28 mouse cellular contexts compared by ENCODE assay signal in the genomic region with DNA sequence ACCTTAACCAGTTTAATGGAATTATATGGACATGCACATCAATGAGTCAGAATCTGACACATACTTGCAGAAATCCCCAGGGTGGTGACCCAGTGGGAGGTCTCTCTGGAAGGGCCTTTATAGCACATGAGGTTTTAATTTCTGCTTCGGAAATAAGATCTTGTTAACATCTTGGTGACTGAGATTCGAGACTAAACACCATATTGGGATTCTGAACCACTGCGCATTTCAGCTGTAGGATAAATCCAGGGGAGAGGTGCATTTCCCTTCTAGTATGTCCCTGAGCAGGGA. TPM values are rescaled to one million over a fixed set of nuclear protein-coding genes. Genes with fewer than 3 reads are reported as not detected.
DNase-seq lines count a peak whose midpoint lies in the region; ATAC-seq lines count a peak whose summit lies in the region.
"Had no signal": no experiment of that assay in that cellular context is flagged by ENCODE, and none has a peak within 500 bp of the region (broad histone marks: within the 10 kb centered on the region; RNA-seq: fewer than 3 reads in every experiment).

No protein-coding gene starts in this region.

- no peaks in the 10 kb centered on the region for H3K36me3 ChIP-seq in embryonic facial prominence, embryonic 10.5 days (replicated peaks)
- no peaks in the 10 kb centered on the region for H3K36me3 ChIP-seq in limb, embryonic 11.5 days (ENCODE audit: control insufficient read depth, insufficient read depth, low read length)
- H3K36me3 ChIP-seq in forebrain, embryonic 12.5 days (replicated peaks), result no peaks in the 10 kb centered on the region
- H3K36me3 ChIP-seq: forebrain, embryonic 10.5 days; intestine, embryonic 15.5 days; kidney, embryonic 15.5 days; neural tube, embryonic 13.5 days had no signal

- H3K9ac ChIP-seq in limb, embryonic 11.5 days (ENCODE audit: low read length), result no peak overlapping the region
- H3K9ac ChIP-seq in forebrain, embryonic 12.5 days, result no peak overlapping the region
- H3K9ac ChIP-seq: embryonic facial prominence, embryonic 13.5 days; hindbrain, embryonic 13.5 days; intestine, embryonic 15.5 days; kidney, embryonic 15.5 days; limb, embryonic 15.5 days; neural tube, embryonic 13.5 days had no signal

- no peaks in the 10 kb centered on the region for H3K27me3 ChIP-seq in embryonic facial prominence, embryonic 10.5 days (replicated peaks; ENCODE audit: low read depth, poor library complexity, severe bottlenecking)
- no peaks in the 10 kb centered on the region for H3K27me3 ChIP-seq in limb, embryonic 11.5 days (ENCODE audit: control insufficient read depth, insufficient read depth, low read length)
- no peaks in the 10 kb centered on the region for H3K27me3 ChIP-seq in forebrain, embryonic 12.5 days
- H3K27me3 ChIP-seq: embryonic facial prominence, embryonic 13.5 days; hindbrain, embryonic 13.5 days; intestine, embryonic 15.5 days; kidney, embryonic 15.5 days; limb, embryonic 15.5 days; megakaryocyte, embryonic 14.5 days; neural tube, embryonic 13.5 days; Patski had no signal

- H3K27ac ChIP-seq in embryonic facial prominence, embryonic 10.5 days (replicated peaks), result no peak overlapping the region
- no peak overlapping the region for H3K27ac ChIP-seq in limb, embryonic 11.5 days (replicated peaks; ENCODE audit: low read depth, low read length)
- H3K27ac ChIP-seq in forebrain, embryonic 12.5 days, result no peak overlapping the region
- H3K27ac ChIP-seq: embryonic facial prominence, embryonic 13.5 days; forebrain, embryonic 10.5 days; hindbrain, embryonic 13.5 days; intestine, embryonic 15.5 days; kidney, embryonic 15.5 days; layer of hippocampus, adult 2 months; left cerebral cortex, adult 2 months; limb, embryonic 15.5 days; neural tube, embryonic 13.5 days; stomach, postnatal 0 days had no signal

- 47% methylated on average over 3 of the region's 3 CpGs for WGBS in embryonic facial prominence, embryonic 10.5 days
- WGBS in limb, embryonic 11.5 days, result 16% methylated on average over 3 of the region's 3 CpGs
- WGBS in forebrain, embryonic 12.5 days, result 79% methylated on average over 3 of the region's 3 CpGs

- no peak for ATAC-seq in limb, embryonic 11.5 days (ENCODE audit: insufficient number of reproducible peaks, low FRiP score, low TSS enrichment, low read depth)
- no peak for ATAC-seq in forebrain, embryonic 12.5 days (ENCODE audit: low FRiP score)
- ATAC-seq: activated CD4-positive, CD25-positive, alpha-beta regulatory T cell, adult 4 months; intestine, embryonic 15.5 days; Patski had no signal

- peaks cover 16% of the 10 kb centered on the region for H3K4me1 ChIP-seq in embryonic facial prominence, embryonic 10.5 days
- H3K4me1 ChIP-seq in limb, embryonic 11.5 days (ENCODE audit: control insufficient read depth, insufficient read depth, low read length), result peaks cover 3% of the 10 kb centered on the region; the same call in 1 of the 2 replicates
- no peaks in the 10 kb centered on the region for H3K4me1 ChIP-seq in forebrain, embryonic 12.5 days
- H3K4me1 ChIP-seq: forebrain, embryonic 10.5 days; hindbrain, embryonic 13.5 days; intestine, embryonic 15.5 days; limb, embryonic 15.5 days; neural tube, embryonic 13.5 days had no signal

- peak; percentile 27 for DNase-seq in embryo, embryonic 11 days
- DNase-seq in embryo, embryonic 10 days (ENCODE audit: low spot score), result no peak
- peak; percentile 91 for DNase-seq in 3T3-L1 (ENCODE audit: low read depth, low spot score)
- DNase-seq in embryonic facial prominence, embryonic 10.5 days (ENCODE audit: low spot score), result peak; percentile 30
- DNase-seq in limb, embryonic 11.5 days (ENCODE audit: low spot score), result peak; percentile 48
- DNase-seq in kidney, postnatal 14 days, result no peak
- no peak for DNase-seq in c-Kit-positive CD71-positive TER-119-positive erythroid progenitor cells, embryonic 14.5 days (ENCODE audit: low spot score)
- DNase-seq: adrenal gland, postnatal 36 days; cerebellum, postnatal 10 days; gastrocnemius, postnatal 25 days; lung, postnatal 10 days; thymus, postnatal 25 days had no signal

- H3K9me3 ChIP-seq in embryonic facial prominence, embryonic 10.5 days, result no peaks in the 10 kb centered on the region
- H3K9me3 ChIP-seq in limb, embryonic 11.5 days (ENCODE audit: control insufficient read depth, low read length), result no peaks in the 10 kb centered on the region
- no peaks in the 10 kb centered on the region for H3K9me3 ChIP-seq in forebrain, embryonic 12.5 days
- H3K9me3 ChIP-seq: embryonic facial prominence, embryonic 13.5 days; forebrain, embryonic 10.5 days; hindbrain, embryonic 13.5 days; intestine, embryonic 15.5 days; kidney, embryonic 15.5 days; limb, embryonic 15.5 days; megakaryocyte, embryonic 14.5 days; neural tube, embryonic 13.5 days had no signal

- H3K4me2 ChIP-seq in limb, embryonic 11.5 days (ENCODE audit: low read depth, severe bottlenecking), result no peak overlapping the region
- H3K4me2 ChIP-seq in forebrain, embryonic 12.5 days, result no peak overlapping the region
- H3K4me2 ChIP-seq: embryonic facial prominence, embryonic 13.5 days; heart, embryonic 11.5 days; hindbrain, embryonic 13.5 days; intestine, embryonic 15.5 days; kidney, embryonic 15.5 days; limb, embryonic 15.5 days; neural tube, embryonic 13.5 days had no signal

- H3K4me3 ChIP-seq in embryonic facial prominence, embryonic 10.5 days, result no peak overlapping the region
- H3K4me3 ChIP-seq in limb, embryonic 11.5 days (ENCODE audit: low read depth, low read length), result no peak overlapping the region
- H3K4me3 ChIP-seq in forebrain, embryonic 12.5 days (replicated peaks), result no peak overlapping the region
- H3K4me3 ChIP-seq: embryonic facial prominence, embryonic 13.5 days; forebrain, embryonic 10.5 days; hindbrain, embryonic 13.5 days; intestine, embryonic 15.5 days; kidney, embryonic 15.5 days; layer of hippocampus, adult 2 months; left cerebral cortex, adult 2 months; limb, embryonic 15.5 days; megakaryocyte, embryonic 14.5 days; neural tube, embryonic 13.5 days had no signal

RNA-seq across cellular contexts. Expression of gene Gm10097, which starts 1.9 kb away (rescaled TPM):
- polyA plus RNA-seq in embryonic facial prominence, embryonic 10.5 days (2016; fragmentation: Nextera tagmentation; extraction: Ambion mirVana), result 0.05 TPM in 1 of 2 replicates, not detected in the other
- 0.17 and 0.37 TPM in 2 replicates for polyA plus RNA-seq in limb, embryonic 11.5 days (2014; fragmentation: Nextera tagmentation; extraction: Ambion mirVana)
- 0.09 TPM in 1 of 2 replicates, not detected in the other for polyA plus RNA-seq in forebrain, embryonic 12.5 days (2016; fragmentation: Nextera tagmentation; extraction: Ambion mirVana)
- polyA plus RNA-seq: activated CD4-positive, CD25-positive, alpha-beta regulatory T cell, adult 4 months; frontal cortex, adult 2 months; Patski had no signal

Comparison
In these comparisons a context has a peak if more than half of its experiments do, and no peak if none do; other contexts are left out.
1. DNase-seq: peak in embryo, embryonic 11 days (single experiment), 3T3-L1 (single experiment), embryonic facial prominence, embryonic 10.5 days (single experiment) and limb, embryonic 11.5 days (single experiment); none in embryo, embryonic 10 days (single experiment), kidney, postnatal 14 days (single experiment) and c-Kit-positive CD71-positive TER-119-positive erythroid progenitor cells, embryonic 14.5 days (single experiment).